Mouse (Mus musculus): ENCODE measurements around the gene Fcrla. TPM values are rescaled to one million over a fixed set of nuclear protein-coding genes. Genes with fewer than 3 reads are reported as not detected.
"Not testable (repeated sequence)": the region's sequence is repeated elsewhere in the genome, so short reads cannot be mapped to it uniquely, and the experiment has no call there.

Gene Fcrla
- not detected in 2 replicates for polyA plus RNA-seq (2014; fragmentation: Nextera tagmentation; extraction: Ambion mirVana)

DNA sequence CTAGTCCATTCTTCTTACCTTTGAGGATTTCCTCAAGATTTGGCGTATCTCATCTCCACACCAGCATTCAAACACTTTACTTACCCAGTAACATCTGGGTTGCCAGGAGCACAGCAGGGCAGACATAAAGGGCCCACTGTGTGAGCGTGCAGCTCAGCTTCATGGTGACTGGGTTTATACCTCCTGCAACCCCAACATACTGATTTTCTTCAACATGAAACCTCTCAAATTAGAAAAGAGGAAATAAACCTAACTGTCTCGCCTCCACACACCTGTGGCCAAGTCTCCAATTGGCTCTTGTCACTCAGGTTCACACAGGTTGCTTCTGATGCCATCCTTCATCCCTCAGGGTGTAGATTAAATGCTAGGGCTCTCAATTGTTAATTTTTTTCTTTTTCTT lies at the start of gene Fcrla:
TSS of gene Fcrla (minus strand) at position 206 of the 400 bp plus-strand sequence.
- no peaks in the 10 kb centered on the region for H3K36me3 ChIP-seq (ENCODE audit: control insufficient read depth, insufficient read depth, low read length)
- WGBS, result 84% methylated on average over 3 of the region's 3 CpGs
- no peak for DNase-seq (ENCODE audit: low spot score)
- H3K4me2 ChIP-seq (replicated peaks; ENCODE audit: low read depth, low read length), result no peak within 1 kb of the TSS
- H3K27me3 ChIP-seq (ENCODE audit: control insufficient read depth, insufficient read depth, low read length), result no peaks in the 10 kb centered on the region
- H3K4me1 ChIP-seq (replicated peaks; ENCODE audit: control insufficient read depth, insufficient read depth, low read length), result no peaks in the 10 kb centered on the region
- no peak within 1 kb of the TSS for H3K27ac ChIP-seq (ENCODE audit: low read depth, low read length)
- no peak for ATAC-seq (ENCODE audit: low FRiP score)
- no peak within 1 kb of the TSS for H3K4me3 ChIP-seq (ENCODE audit: low read depth, low read length)
- H3K9ac ChIP-seq (ENCODE audit: low read depth, low read length), result no peak within 1 kb of the TSS
- no peaks in the 10 kb centered on the region for H3K9me3 ChIP-seq (ENCODE audit: control insufficient read depth, low read length)

DNA sequence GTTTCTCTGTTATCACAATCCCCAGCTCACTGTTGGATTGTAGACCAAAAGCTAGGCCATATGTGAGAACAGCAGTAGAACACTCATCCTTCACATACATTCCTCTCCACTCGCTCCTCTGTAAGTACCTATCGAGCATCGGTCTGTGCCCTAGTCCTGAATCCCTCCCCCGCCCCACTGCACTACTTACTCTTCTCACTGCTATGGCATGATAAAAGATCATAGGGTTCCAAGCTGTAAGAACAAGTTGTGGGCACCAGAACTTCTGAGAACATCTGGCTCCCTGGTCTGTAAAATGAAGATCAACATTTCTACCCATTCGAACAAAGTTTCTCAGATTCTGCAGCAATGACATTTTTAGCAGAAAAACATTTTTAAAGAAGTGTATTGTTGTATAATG lies 49.1 kb upstream of the Fcrla start, which contains the start of gene Fcgr2b:
TSS of gene Fcgr2b (minus strand) at position 101 of the 400 bp plus-strand sequence.
- Histone ChIP-seq H3K36me3 (ENCODE audit: control insufficient read depth, insufficient read depth, low read length) (no peaks in the 10 kb centered on the region), H3K4me2 (replicated peaks; ENCODE audit: low read depth, low read length) (no peak within 1 kb of the TSS), H3K27ac (ENCODE audit: low read depth, low read length) (no peak within 1 kb of the TSS), H3K9ac (ENCODE audit: low read depth, low read length) (no peak within 1 kb of the TSS), H3K4me1 (replicated peaks; ENCODE audit: control insufficient read depth, insufficient read depth, low read length) (no peaks in the 10 kb centered on the region), H3K9me3 (ENCODE audit: control insufficient read depth, low read length) (no peaks in the 10 kb centered on the region), H3K4me3 (ENCODE audit: low read depth, low read length) (no peak within 1 kb of the TSS), H3K27me3 (ENCODE audit: control insufficient read depth, insufficient read depth, low read length) (no peaks in the 10 kb centered on the region)
- DNase-seq (ENCODE audit: low spot score) (no peak), ATAC-seq (ENCODE audit: low FRiP score) (no peak)
- WGBS, result 95% methylated on average over 5 of the region's 5 CpGs

DNA sequence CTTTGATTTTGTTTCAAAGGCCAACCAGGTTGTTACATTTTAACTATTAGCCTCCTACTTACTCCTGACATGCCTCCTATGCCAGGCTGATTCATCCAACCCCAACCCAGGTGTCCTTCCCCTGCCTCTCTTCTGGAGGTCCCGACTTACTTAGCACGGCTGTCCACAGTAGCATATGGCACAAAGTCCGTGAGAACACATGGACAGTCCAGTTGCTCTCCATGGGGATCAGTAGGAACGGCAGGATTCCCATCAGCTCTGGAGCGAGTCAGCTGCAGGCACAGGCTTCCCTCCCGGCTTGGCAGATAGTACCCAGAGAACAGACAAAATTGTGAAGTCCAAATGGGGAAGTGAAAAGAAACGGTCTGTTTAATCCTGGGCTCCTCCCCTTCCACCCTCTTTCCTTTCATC lies 48.4 kb upstream of the Fcrla start:
- Histone ChIP-seq H3K9me3 (ENCODE audit: control insufficient read depth, low read length) (no peaks in the 10 kb centered on the region), H3K4me1 (replicated peaks; ENCODE audit: control insufficient read depth, insufficient read depth, low read length) (no peaks in the 10 kb centered on the region), H3K27me3 (ENCODE audit: control insufficient read depth, insufficient read depth, low read length) (no peaks in the 10 kb centered on the region), H3K27ac (ENCODE audit: low read depth, low read length) (no peak overlapping the region), H3K4me2 (replicated peaks; ENCODE audit: low read depth, low read length) (no peak overlapping the region), H3K9ac (ENCODE audit: low read depth, low read length) (no peak overlapping the region), H3K36me3 (ENCODE audit: control insufficient read depth, insufficient read depth, low read length) (no peaks in the 10 kb centered on the region), H3K4me3 (ENCODE audit: low read depth, low read length) (no peak overlapping the region)
- 79% methylated on average over 7 of the region's 7 CpGs for WGBS
- ATAC-seq (ENCODE audit: low FRiP score), result no peak
- DNase-seq (ENCODE audit: low spot score), result no peak

DNA sequence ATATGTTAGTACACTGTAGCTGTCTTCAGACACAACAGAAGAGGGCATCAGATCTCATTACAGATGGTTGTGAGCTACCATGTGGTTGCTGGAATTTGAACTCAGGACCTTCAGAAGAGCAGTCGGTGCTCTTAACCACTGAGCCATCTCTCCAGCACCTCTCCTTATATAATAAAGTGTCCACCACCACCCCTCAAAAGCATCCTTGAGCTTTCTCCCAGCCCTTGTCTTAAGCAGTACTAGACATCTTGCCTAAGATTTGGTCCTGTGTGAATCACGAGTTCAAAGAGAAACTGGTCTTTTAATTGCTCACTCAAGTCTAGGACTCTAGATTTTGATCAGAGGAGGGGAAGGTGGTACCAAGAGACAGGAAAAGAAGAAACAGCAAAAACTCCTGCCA lies 48.0 kb upstream of the Fcrla start:
- H3K9ac ChIP-seq (ENCODE audit: low read depth, low read length); H3K36me3 ChIP-seq (ENCODE audit: control insufficient read depth, insufficient read depth, low read length); H3K9me3 ChIP-seq (ENCODE audit: control insufficient read depth, low read length); H3K4me2 ChIP-seq (replicated peaks; ENCODE audit: low read depth, low read length); H3K4me1 ChIP-seq (replicated peaks; ENCODE audit: control insufficient read depth, insufficient read depth, low read length); DNase-seq (ENCODE audit: low spot score); H3K27ac ChIP-seq (ENCODE audit: low read depth, low read length); H3K4me3 ChIP-seq (ENCODE audit: low read depth, low read length); ATAC-seq (ENCODE audit: low FRiP score); H3K27me3 ChIP-seq (ENCODE audit: control insufficient read depth, insufficient read depth, low read length): not testable (repeated sequence)
- 79% methylated on average over 2 of the region's 2 CpGs for WGBS

DNA sequence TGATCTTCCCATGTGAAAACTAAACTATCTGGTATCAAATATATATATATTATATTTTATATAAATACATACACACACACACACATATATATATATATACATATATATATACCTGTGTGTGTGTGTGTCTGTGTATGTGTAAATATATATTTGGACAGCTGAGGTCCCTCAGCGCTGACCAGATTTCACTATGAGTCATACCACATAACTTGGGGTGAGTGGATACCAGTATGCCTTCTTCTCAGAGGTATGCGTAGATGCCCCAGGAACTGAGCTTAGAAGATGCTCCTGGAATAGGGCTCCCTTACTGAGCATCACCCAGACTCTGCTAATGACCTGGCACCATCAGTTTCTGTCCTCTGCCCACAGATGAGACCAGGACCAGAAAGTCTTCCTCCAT lies 47.4 kb upstream of the Fcrla start:
- WGBS, result 84% methylated on average over 2 of the region's 2 CpGs

DNA sequence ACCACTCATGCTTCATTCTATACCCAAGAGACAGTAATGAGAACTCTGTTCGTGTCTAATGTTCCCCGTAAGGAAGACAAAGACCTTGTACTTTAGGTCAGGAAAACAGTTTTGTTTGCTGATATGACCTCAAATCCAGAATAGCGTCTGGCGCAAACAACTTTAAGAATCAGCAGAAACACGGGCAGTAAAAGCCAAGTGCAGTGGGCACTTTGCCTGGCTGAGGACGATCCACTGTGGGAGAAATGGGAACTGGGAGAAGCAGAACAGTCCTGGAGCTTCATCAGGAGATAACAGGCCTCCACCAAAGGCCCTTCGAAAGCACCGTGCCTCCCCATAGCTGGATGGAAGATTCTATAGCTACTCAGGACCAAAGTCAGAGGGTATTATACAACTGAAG lies 46.8 kb upstream of the Fcrla start:
- ATAC-seq (ENCODE audit: low FRiP score), result no peak
- WGBS, result 87% methylated on average over 8 of the region's 8 CpGs
- Histone ChIP-seq H3K27me3 (ENCODE audit: control insufficient read depth, insufficient read depth, low read length) (no peaks in the 10 kb centered on the region), H3K9ac (ENCODE audit: low read depth, low read length) (no peak overlapping the region), H3K36me3 (ENCODE audit: control insufficient read depth, insufficient read depth, low read length) (no peaks in the 10 kb centered on the region), H3K4me3 (ENCODE audit: low read depth, low read length) (no peak overlapping the region), H3K4me2 (replicated peaks; ENCODE audit: low read depth, low read length) (no peak overlapping the region), H3K9me3 (ENCODE audit: control insufficient read depth, low read length) (no peaks in the 10 kb centered on the region), H3K4me1 (replicated peaks; ENCODE audit: control insufficient read depth, insufficient read depth, low read length) (no peaks in the 10 kb centered on the region), H3K27ac (ENCODE audit: low read depth, low read length) (no peak overlapping the region)
- DNase-seq (ENCODE audit: low spot score), result no peak

More for the DNA sequence above, 47.4 kb upstream of the Fcrla start:
- H3K4me3 ChIP-seq (ENCODE audit: low read depth, low read length), result no peak overlapping the region
- H3K27me3 ChIP-seq (ENCODE audit: control insufficient read depth, insufficient read depth, low read length), result no peaks in the 10 kb centered on the region
- no peak for DNase-seq (ENCODE audit: low spot score)
- H3K27ac ChIP-seq (ENCODE audit: low read depth, low read length), result no peak overlapping the region
- H3K4me1 ChIP-seq (replicated peaks; ENCODE audit: control insufficient read depth, insufficient read depth, low read length), result no peaks in the 10 kb centered on the region
- ATAC-seq (ENCODE audit: low FRiP score), result no peak
- no peak overlapping the region for H3K4me2 ChIP-seq (replicated peaks; ENCODE audit: low read depth, low read length)
- no peaks in the 10 kb centered on the region for H3K36me3 ChIP-seq (ENCODE audit: control insufficient read depth, insufficient read depth, low read length)
- H3K9me3 ChIP-seq (ENCODE audit: control insufficient read depth, low read length), result no peaks in the 10 kb centered on the region
- no peak overlapping the region for H3K9ac ChIP-seq (ENCODE audit: low read depth, low read length)

DNA sequence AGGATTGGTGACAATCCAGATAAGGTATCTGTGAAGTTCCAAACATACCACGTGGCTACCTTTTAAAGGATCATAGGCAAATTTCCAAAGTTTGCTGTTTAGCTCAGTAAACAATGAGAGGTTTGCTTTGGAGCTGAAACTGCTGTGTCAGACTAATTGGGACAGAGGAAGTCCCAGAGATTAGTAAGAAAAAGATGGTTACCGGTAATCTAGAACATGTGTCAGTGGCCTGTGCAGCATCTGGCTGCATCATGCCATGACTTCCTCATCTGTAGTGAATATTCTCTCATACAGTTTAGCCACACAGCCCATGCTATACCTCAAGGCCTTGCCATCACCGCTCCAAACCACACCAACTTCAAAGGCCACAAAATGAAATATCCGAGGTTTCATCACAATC lies 45.6 kb upstream of the Fcrla start:
- Histone ChIP-seq H3K4me1 (replicated peaks; ENCODE audit: control insufficient read depth, insufficient read depth, low read length) (no peaks in the 10 kb centered on the region), H3K9me3 (ENCODE audit: control insufficient read depth, low read length) (no peaks in the 10 kb centered on the region), H3K9ac (ENCODE audit: low read depth, low read length) (no peak overlapping the region), H3K27ac (ENCODE audit: low read depth, low read length) (no peak overlapping the region), H3K4me3 (ENCODE audit: low read depth, low read length) (no peak overlapping the region), H3K36me3 (ENCODE audit: control insufficient read depth, insufficient read depth, low read length) (no peaks in the 10 kb centered on the region), H3K4me2 (replicated peaks; ENCODE audit: low read depth, low read length) (no peak overlapping the region), H3K27me3 (ENCODE audit: control insufficient read depth, insufficient read depth, low read length) (no peaks in the 10 kb centered on the region)
- WGBS, result 86% methylated on average over 4 of the region's 4 CpGs
- DNase-seq (ENCODE audit: low spot score) (no peak), ATAC-seq (ENCODE audit: low FRiP score) (no peak)

DNA sequence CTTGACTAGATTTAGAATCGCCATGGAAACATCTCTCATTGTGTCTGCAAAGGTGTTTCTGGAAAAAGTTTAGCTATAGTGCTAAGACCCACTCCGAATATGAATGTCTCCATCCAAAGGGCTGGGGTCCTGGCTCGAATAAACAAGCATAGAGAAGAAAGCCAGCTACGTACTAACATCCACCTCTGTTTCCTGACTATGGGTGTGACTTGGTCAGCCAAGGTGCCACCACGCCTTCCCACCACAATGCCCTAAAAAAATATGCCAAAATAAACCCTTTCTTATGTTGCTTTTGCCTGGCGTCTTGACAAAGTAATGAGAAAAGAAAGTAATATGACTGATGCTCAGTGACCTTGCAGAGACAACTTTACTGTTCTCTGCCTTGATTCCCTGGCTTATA lies 45.1 kb upstream of the Fcrla start:
- no peaks in the 10 kb centered on the region for H3K4me1 ChIP-seq (replicated peaks; ENCODE audit: control insufficient read depth, insufficient read depth, low read length)
- no peak overlapping the region for H3K4me2 ChIP-seq (replicated peaks; ENCODE audit: low read depth, low read length)
- ATAC-seq (ENCODE audit: low FRiP score) (no peak), DNase-seq (ENCODE audit: low spot score) (no peak)
- H3K4me3 ChIP-seq (ENCODE audit: low read depth, low read length), result no peak overlapping the region
- H3K9me3 ChIP-seq (ENCODE audit: control insufficient read depth, low read length), result no peaks in the 10 kb centered on the region
- H3K36me3 ChIP-seq (ENCODE audit: control insufficient read depth, insufficient read depth, low read length), result no peaks in the 10 kb centered on the region
- no peak overlapping the region for H3K9ac ChIP-seq (ENCODE audit: low read depth, low read length)
- WGBS, result 81% methylated on average over 6 of the region's 6 CpGs
- H3K27me3 ChIP-seq (ENCODE audit: control insufficient read depth, insufficient read depth, low read length), result no peaks in the 10 kb centered on the region
- H3K27ac ChIP-seq (ENCODE audit: low read depth, low read length), result no peak overlapping the region

DNA sequence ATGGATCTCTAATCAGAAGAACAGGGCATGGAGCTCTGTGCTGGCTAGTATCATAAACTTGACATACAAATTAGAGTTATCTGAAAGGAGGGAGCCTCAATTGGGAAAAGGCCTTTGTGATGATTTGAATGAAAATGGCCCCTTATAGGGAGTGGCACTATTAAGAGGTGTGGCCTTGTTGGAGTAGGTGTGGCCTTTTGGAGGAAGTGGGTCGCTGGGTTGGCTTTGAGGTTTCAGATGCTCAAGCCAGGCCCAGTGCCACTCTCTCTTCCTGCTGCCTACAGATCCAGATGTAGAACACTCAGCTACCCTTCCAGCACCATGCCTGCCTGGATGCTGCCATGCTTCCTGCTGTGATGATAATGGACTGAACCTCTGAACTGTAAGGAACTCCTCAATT lies 41.2 kb upstream of the Fcrla start:
- no peaks in the 10 kb centered on the region for H3K36me3 ChIP-seq (ENCODE audit: control insufficient read depth, insufficient read depth, low read length)
- H3K4me3 ChIP-seq (ENCODE audit: low read depth, low read length), result no peak overlapping the region
- no peak overlapping the region for H3K4me2 ChIP-seq (replicated peaks; ENCODE audit: low read depth, low read length)
- no peak overlapping the region for H3K9ac ChIP-seq (ENCODE audit: low read depth, low read length)
- ATAC-seq (ENCODE audit: low FRiP score) (no peak), DNase-seq (ENCODE audit: low spot score) (no peak)
- no peaks in the 10 kb centered on the region for H3K27me3 ChIP-seq (ENCODE audit: control insufficient read depth, insufficient read depth, low read length)
- no peaks in the 10 kb centered on the region for H3K4me1 ChIP-seq (replicated peaks; ENCODE audit: control insufficient read depth, insufficient read depth, low read length)
- H3K27ac ChIP-seq (ENCODE audit: low read depth, low read length), result no peak overlapping the region
- H3K9me3 ChIP-seq (ENCODE audit: control insufficient read depth, low read length), result no peaks in the 10 kb centered on the region
- WGBS, result 76% methylated on average over 1 of the region's 1 CpGs

Measured in hindbrain, embryonic 11.5 days (tissue).